Mouse (Mus musculus) left cerebral cortex, postnatal 10 days (tissue): ENCODE measurements at regions not wholly inside any gene's neighbourhood (a gene's known extent, or its start where the extent isn't known, plus 50 kb on each side); places are given as distances from the start of the nearest gene placed in this dataset.
"Not testable (repeated sequence)": the region's sequence is repeated elsewhere in the genome, so short reads cannot be mapped to it uniquely, and the experiment has no call there.

ENCODE experiments used
- DNase-seq, 2 experiments: peaks; one replicate each; pipeline ENCODE4 v3.0.0; 2021 to 2022; ENCODE audit warnings: low spot score in 2 of 2, mixed read lengths in 1 of 2; ENCODE audit errors: extremely low spot score in 1 of 2
- intact Hi-C: fragments of 180-260 bp; cut with DNase I; formaldehyde crosslinking; loops from one replicate; pipeline ENCODE4 v1.15.1; 2025

DNA sequence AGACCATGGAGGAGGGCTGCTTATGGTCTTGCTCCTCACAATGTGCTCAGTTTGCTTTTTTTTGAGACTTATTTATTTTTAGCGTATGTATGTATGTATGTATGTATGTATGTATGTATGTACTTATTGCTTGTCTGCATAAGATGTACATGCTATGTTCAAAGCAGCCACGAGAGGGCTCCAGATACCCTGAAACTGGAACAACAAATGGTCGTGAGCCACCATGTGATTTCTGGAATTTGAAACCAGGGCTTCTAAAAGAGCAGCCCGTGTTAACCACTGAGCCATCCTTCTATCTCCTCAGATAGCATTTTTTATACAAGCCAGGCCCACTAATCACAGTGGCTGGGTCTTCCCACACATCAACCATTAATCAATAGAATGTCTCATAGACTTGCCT lies 611.2 kb downstream of the 5730507C01Rik start:
- DNase-seq = no peak
- intact Hi-C loops = no loop called here

- peak in 1 of 2 experiments; percentile 25 for DNase-seq
Measured at GRCm38 (mm10) chr12:19175631-19176030, 661.3 kb downstream of the 5730507C01Rik start.

DNA sequence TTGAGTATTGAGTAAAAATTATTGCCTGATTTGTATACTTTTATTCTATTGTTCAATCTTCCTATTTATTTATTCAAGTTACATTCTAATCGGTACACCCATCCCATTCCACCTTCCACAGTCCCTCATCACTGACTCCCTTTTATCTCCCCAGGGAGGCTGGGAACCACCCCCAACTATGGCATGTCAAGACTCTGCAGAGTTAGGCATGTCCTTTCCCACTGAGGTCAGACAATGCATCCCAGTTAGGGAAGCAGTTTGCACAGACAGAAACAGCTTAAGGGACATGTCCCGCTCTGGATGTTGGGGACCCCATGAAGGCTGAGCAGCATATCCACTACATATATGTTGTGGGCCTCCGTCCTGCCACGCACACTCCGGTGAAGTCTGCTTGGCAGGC lies 678.1 kb downstream of the 5730507C01Rik start:
- intact Hi-C loops = no loop called here
- no peak for DNase-seq

More at GRCm38 (mm10) chr12:19175631-19176030, 661.3 kb downstream of the 5730507C01Rik start:
- intact Hi-C loops = no loop called here

DNA sequence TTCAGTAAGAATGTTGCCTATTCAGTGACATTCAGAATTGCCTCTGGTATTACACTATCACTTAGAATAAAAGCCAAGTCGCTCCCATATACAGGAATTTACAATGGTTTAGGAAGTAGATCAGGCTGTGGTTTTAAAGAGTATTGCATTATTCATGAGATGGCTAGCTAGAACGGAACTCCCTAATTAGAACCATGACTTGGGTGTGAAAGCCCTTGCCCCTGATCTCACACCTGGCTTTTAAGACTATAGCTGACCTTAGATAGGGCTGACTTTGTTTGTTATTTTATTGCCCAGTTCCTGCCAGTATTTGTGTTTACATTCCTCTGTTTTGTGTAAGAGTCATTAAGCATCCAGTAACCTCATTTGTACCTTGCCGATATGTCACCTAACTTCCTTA lies 678.7 kb downstream of the 5730507C01Rik start:
- intact Hi-C loops, DNase-seq: not testable (repeated sequence)

DNA sequence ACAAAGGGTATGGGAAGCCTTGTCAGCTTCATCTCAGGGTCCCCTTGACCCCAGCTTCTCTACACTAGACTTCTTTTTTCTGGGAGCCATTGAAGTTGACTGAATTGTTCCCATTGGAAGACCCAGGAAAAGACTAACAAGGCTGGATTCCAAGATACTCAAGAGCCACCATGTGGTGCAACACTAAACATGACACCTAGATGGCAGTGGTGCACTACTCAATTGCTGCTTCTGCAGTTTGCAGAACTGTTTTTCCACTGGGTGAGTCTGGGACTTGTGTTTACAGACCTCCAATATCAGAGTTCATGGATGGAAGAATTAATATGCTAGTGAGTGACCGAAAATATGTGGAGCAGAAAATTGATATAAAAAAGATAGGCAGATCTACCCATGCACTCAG lies 709.7 kb downstream of the 5730507C01Rik start:
- intact Hi-C loops, DNase-seq: not testable (repeated sequence)

DNA sequence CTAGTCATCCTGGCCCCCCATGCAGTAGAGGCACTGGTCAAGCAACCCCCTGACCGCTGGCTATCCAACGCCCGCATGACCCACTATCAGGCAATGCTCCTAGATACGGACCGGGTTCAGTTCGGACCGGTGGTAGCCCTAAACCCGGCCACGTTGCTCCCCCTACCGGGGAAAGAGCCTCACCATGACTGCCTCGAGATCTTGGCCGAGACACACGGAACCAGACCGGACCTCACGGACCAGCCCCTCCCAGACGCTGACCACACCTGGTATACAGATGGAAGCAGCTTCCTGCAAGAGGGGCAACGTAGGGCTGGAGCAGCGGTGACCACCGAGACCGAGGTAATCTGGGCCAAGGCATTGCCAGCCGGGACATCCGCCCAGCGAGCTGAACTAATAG lies 707.6 kb upstream of the Gm21863 start:
- not testable (repeated sequence) for DNase-seq

DNA sequence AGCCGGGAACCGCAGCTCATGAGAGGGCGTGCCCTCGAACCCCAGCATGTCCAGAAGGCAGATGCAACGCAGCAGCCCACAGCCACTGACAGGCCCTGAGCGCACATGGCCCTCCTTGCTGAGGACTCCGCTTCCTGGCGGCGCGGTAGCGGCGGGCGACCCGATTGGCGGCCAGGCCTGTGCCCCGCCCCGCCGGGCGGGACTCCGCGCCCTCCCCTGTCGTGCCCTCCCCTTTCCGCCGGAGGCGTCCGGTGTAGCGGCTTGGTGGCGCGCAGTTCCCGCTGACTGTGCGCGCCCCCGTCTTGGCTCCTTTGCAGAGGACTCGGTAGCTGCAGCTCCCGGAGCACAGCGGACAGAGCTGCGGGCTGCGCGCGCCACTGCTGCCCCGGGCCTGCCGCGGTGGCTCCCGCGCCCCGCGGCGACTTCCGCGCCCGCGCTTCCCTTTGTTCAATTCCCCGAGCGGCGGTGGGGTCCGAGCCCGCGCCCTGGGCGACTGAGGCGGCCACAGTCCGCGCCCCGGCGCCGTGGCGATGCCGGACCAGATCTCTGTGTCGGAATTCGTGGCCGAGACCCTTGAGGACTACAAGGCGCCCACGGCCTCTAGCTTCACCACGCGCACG lies 665.9 kb upstream of the Gm21863 start:
- intact Hi-C loops = not testable (repeated sequence)

More for the DNA sequence above, 707.6 kb upstream of the Gm21863 start:
- intact Hi-C loops = not testable (repeated sequence)

GRCm38 (mm10) chr12:19289038-19289437 lies 665.3 kb upstream of the Gm21863 start:
- DNase-seq = peak in 1 of 2 experiments; percentile 21
- intact Hi-C loops = not testable (repeated sequence)

More for the DNA sequence above, 665.9 kb upstream of the Gm21863 start:
- DNase-seq = peak; percentile 30 to 83

DNA sequence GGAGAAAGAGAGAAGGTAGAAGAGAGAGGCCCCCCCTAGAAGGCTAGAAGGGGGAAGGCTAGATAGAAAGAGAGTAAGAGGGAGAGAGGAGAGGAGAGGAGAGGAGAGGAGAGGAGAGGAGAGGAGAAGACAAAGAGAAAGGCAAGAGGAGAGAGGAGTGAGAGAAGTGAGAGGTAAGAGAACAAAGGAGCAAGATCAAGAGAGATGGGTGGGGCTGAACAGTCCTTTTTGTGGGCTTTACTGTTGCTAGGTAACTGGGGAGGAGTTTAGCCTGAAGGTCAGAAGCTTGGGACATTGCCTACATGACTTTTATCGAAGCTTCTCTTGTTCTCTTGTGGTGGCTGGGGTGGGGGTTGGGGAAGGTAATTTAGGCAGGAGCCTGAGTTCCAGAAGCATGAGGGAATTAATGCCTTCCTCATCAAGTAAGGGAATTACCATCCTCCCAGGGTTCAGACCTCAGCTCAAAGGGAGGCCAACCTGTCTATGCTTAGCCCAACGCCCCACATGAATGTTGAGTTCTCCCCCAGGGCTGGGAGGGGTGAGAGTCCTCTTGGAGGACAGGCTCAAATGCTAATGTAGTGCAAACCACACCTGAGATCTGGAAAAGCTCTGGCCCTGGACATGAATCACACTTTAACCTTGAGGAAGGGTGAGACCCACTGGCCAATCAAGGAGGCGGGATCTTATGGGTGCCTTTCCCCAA lies 662.1 kb upstream of the Gm21863 start:
- intact Hi-C loops, DNase-seq: not testable (repeated sequence)
